Mouse (Mus musculus) kidney, adult 2 months (tissue): ENCODE measurements around the gene Lmf1. TPM values are rescaled to one million over a fixed set of nuclear protein-coding genes. Genes with fewer than 3 reads are reported as not detected.

ENCODE experiments used
- DNase-seq: peaks from one replicate; pipeline ENCODE4 v3.0.0; 2021
- H3K27ac ChIP-seq: fragments of 200-500 bp; 2 replicates; pipeline ENCODE4 v1.5.1; 2012; ENCODE audit warnings: low read depth, low read length, control low read depth, inconsistent platforms; ENCODE audit not compliant: insufficient read depth
- H3K27me3 ChIP-seq: fragments of 200-500 bp; replicated peaks from 2 replicates; pipeline ENCODE4 v1.6.1; 2012; ENCODE audit warnings: mild to moderate bottlenecking, moderate library complexity, low read length, inconsistent platforms; ENCODE audit not compliant: control insufficient read depth, insufficient read depth
- H3K36me3 ChIP-seq: fragments of 200-500 bp; 2 replicates; pipeline ENCODE4 v1.6.1; 2012; ENCODE audit warnings: mild to moderate bottlenecking, moderate library complexity, low read length, inconsistent platforms; ENCODE audit not compliant: control insufficient read depth, insufficient read depth
- H3K4me1 ChIP-seq: fragments of 200-500 bp; 2 replicates; pipeline ENCODE4 v1.6.1; 2011; ENCODE audit warnings: low read length; ENCODE audit not compliant: control insufficient read depth, insufficient read depth
- H3K4me3 ChIP-seq: fragments of 200-500 bp; 2 replicates; pipeline ENCODE4 v1.5.1; 2011; ENCODE audit warnings: mild to moderate bottlenecking, low read depth, low read length, control low read depth; ENCODE audit not compliant: insufficient read depth
- CTCF ChIP-seq: fragments of 200-500 bp; conservative IDR thresholded peaks from 2 replicates; pipeline ENCODE4 v1.5.1; 2011; ENCODE audit warnings: low read depth, mild to moderate bottlenecking, control low read depth, low read length, moderate library complexity, mixed read lengths; ENCODE audit not compliant: insufficient read depth, insufficient read length
- POLR2A ChIP-seq: fragments of 200-500 bp; IDR thresholded peaks from one replicate; pipeline ENCODE4 v1.6.1; 2011; ENCODE audit warnings: low read depth, low read length, control low read depth
- WGBS: fragments of 180-500 bp; shearing (Covaris S2); methylation state at CpG from one replicate; pipeline ENCODE4 v1.1.7; 2018; 5-methylcytosine and 5-hydroxymethylcytosine counted together
- polyA plus RNA-seq: library from polyadenylated mRNA; depleted of rRNA; stranded (reverse); fragments of >200 nt; gene quantifications from 2 replicates; pipeline ENCODE4 v1.2.3, GENCODE M21; 2012

The Lmf1 gene
- polyA plus RNA-seq, 1 experiment = 35.4 TPM

- H3K27me3 ChIP-seq = no peaks in the 10 kb centered on the region
- no peak for DNase-seq
- WGBS = 87% methylated on average over 4 of the region's 4 CpGs
Measured at GRCm38 (mm10) chr17:25590985-25591384, 12.1 kb downstream of the Lmf1 start.

DNA sequence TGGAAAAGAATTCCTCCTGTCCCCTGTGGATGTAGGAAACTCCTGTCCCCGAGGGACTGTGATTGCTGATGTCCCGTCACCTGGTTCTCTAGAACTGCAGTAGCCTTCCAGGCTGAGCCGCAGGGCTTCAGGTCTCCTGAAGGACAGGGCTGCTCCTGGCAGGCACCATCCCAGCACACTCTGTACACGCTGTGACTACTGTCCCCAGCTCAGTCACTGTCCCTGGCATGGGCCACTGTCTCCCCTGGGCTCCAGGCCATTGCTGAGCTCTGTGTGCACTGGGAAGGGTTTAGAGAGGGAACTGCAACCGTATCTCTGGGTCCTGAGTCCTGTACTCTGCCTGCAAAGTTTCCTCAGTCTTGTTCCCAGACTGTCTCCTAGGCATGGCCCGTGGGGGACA lies 13.5 kb downstream of the Lmf1 start:
- no peak for DNase-seq
- H3K4me3 ChIP-seq = no peak overlapping the region
- H3K4me1 ChIP-seq = no peaks in the 10 kb centered on the region
- WGBS = 95% methylated on average over 6 of the region's 6 CpGs
- H3K36me3 ChIP-seq = no peaks in the 10 kb centered on the region
- no peak overlapping the region for H3K27ac ChIP-seq
- TF ChIP-seq CTCF (no peak), POLR2A (no peak)
- no peaks in the 10 kb centered on the region for H3K27me3 ChIP-seq

More at GRCm38 (mm10) chr17:25590985-25591384, 12.1 kb downstream of the Lmf1 start:
- Histone ChIP-seq H3K36me3 (no peaks in the 10 kb centered on the region), H3K4me1 (no peaks in the 10 kb centered on the region), H3K27ac (no peak overlapping the region), H3K4me3 (no peak overlapping the region)
- TF ChIP-seq CTCF (0 out of 2 replicates have a peak, but pooled peaks have one; percentile 23), POLR2A (no peak)

DNA sequence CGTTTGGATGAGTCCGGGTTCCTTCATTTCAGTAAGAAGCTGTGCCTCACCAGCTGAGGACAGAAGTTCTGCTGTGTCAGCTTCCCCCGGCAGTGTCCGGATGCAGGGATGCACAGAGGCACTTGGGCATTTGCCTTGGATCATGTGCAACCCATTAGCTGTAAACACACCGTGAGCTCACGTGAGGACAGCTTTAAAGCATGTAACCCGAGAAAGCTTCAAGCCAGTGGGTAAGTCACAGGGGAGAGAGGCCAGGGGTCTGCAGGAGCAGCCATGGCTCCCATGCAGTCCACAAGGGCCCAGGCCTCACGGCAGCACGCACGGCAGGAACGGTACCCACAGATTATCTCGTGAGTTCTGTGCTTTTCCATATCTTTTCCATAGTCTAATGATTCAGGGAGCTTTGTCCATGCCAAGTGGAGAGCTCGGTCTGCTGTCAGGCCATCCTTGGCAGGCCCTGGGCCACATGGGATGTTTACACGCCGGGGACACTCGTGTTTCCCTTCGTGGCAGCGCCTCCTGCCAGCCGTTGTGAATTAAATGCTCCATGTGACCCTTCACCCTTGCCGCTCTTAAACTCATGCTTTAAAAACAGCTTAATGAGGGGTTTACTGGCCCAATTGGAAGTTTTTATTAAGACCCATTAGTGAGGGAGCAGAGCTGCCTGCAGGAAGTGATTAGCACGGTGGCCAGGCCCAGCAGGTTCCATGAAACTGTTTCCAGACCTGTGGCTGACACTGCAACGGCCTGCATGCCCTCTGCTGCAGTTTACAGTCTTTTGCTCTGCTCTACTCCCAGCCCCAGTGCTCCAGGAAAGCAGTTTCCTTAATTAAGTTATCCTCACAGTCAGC lies 14.8 kb downstream of the Lmf1 start:
- no peak overlapping the region for H3K27ac ChIP-seq
- WGBS = 56% methylated on average over 22 of the region's 22 CpGs
- H3K27me3 ChIP-seq = no peaks in the 10 kb centered on the region
- DNase-seq = peak; percentile 16
- no peaks in the 10 kb centered on the region for H3K4me1 ChIP-seq
- TF ChIP-seq CTCF = no peak
- TF ChIP-seq POLR2A = no peak
- H3K36me3 ChIP-seq = no peaks in the 10 kb centered on the region
- H3K4me3 ChIP-seq = no peak overlapping the region

DNA sequence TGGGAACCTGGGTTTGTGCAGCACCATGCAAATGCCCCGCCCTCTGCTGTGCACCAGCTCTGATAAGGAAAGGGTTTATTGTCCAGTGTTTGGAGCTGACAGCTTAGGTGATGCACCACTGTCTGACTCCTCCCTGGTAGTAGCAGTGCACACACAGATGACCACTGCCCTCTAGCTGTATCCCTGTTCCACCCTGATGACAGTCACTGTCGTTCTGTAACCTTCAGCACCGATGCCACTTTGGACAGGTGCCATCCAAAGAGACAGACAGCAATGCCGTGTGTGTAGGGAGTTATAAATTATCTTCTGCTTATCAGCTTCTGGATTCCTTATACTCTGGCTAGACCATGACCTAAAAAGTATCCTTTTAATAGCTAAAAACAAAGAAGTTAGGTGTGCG lies 16.6 kb downstream of the Lmf1 start:
- WGBS = 71% methylated on average over 5 of the region's 5 CpGs
- H3K4me3 ChIP-seq = no peak overlapping the region
- no peak overlapping the region for H3K27ac ChIP-seq
- peak; percentile 58 for TF ChIP-seq CTCF
- TF ChIP-seq POLR2A = no peak
- no peak for DNase-seq
- no peaks in the 10 kb centered on the region for H3K27me3 ChIP-seq
- H3K4me1 ChIP-seq = no peaks in the 10 kb centered on the region
- H3K36me3 ChIP-seq = no peaks in the 10 kb centered on the region

DNA sequence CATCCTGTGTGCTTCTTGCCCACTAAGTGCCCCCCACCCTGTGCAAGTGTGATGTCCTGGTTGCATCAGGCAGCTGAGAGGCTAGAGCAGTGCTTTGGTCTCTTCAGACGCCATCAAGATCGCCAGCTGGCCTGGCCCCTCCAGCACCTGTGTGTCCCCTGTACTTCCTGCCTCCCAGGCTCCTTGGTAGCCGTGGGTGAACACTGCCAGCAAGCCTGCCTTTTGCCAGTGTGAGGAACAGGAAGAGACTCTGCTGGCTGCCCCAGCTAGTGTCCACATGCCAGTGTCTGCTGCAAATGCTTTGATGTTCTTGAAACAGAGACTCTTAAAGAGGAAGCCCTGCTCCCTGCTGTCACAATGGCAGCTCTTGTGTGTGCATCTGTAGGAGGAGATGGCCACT lies 18.7 kb downstream of the Lmf1 start:
- 77% methylated on average over 3 of the region's 3 CpGs for WGBS
- Histone ChIP-seq H3K36me3 (no peaks in the 10 kb centered on the region), H3K27ac (no peak overlapping the region), H3K4me1 (no peaks in the 10 kb centered on the region), H3K27me3 (no peaks in the 10 kb centered on the region), H3K4me3 (no peak overlapping the region)
- TF ChIP-seq POLR2A = no peak
- no peak for TF ChIP-seq CTCF
- DNase-seq = no peak

GRCm38 (mm10) chr17:25602366-25602765 lies 23.5 kb downstream of the Lmf1 start:
- H3K27ac ChIP-seq = no peak overlapping the region
- no peaks in the 10 kb centered on the region for H3K36me3 ChIP-seq
- no peaks in the 10 kb centered on the region for H3K4me1 ChIP-seq
- no peaks in the 10 kb centered on the region for H3K27me3 ChIP-seq
- 83% methylated on average over 8 of the region's 8 CpGs for WGBS
- TF ChIP-seq POLR2A (no peak), CTCF (no peak)
- no peak for DNase-seq
- H3K4me3 ChIP-seq = no peak overlapping the region

- no peak overlapping the region for H3K4me3 ChIP-seq
- WGBS = 42% methylated on average over 5 of the region's 5 CpGs
- TF ChIP-seq POLR2A = no peak
- no peak for TF ChIP-seq CTCF
- no peaks in the 10 kb centered on the region for H3K4me1 ChIP-seq
- peak; percentile 12 for DNase-seq
- H3K27me3 ChIP-seq = no peaks in the 10 kb centered on the region
- no peak overlapping the region for H3K27ac ChIP-seq
- H3K36me3 ChIP-seq = no peaks in the 10 kb centered on the region
Measured at GRCm38 (mm10) chr17:25604234-25604633, 25.3 kb downstream of the Lmf1 start.

- no peak for DNase-seq
- Histone ChIP-seq H3K4me3 (no peak overlapping the region), H3K4me1 (no peaks in the 10 kb centered on the region), H3K36me3 (no peaks in the 10 kb centered on the region), H3K27me3 (no peaks in the 10 kb centered on the region), H3K27ac (no peak overlapping the region)
- TF ChIP-seq POLR2A = no peak
- no peak for TF ChIP-seq CTCF
- WGBS = 88% methylated on average over 11 of the region's 11 CpGs
Measured at GRCm38 (mm10) chr17:25608137-25608785, 29.4 kb downstream of the Lmf1 start.
